Mouse (Mus musculus): ENCODE results near the gene Vax2. TPM values are rescaled to one million over a fixed set of nuclear protein-coding genes. Genes with fewer than 3 reads are reported as not detected.
A peak's percentile ranks its signal among the peaks of the same experiment; 100 is the strongest.

The Vax2 gene
- total and polyA plus RNA-seq, 3 experiments, result not detected

DNA sequence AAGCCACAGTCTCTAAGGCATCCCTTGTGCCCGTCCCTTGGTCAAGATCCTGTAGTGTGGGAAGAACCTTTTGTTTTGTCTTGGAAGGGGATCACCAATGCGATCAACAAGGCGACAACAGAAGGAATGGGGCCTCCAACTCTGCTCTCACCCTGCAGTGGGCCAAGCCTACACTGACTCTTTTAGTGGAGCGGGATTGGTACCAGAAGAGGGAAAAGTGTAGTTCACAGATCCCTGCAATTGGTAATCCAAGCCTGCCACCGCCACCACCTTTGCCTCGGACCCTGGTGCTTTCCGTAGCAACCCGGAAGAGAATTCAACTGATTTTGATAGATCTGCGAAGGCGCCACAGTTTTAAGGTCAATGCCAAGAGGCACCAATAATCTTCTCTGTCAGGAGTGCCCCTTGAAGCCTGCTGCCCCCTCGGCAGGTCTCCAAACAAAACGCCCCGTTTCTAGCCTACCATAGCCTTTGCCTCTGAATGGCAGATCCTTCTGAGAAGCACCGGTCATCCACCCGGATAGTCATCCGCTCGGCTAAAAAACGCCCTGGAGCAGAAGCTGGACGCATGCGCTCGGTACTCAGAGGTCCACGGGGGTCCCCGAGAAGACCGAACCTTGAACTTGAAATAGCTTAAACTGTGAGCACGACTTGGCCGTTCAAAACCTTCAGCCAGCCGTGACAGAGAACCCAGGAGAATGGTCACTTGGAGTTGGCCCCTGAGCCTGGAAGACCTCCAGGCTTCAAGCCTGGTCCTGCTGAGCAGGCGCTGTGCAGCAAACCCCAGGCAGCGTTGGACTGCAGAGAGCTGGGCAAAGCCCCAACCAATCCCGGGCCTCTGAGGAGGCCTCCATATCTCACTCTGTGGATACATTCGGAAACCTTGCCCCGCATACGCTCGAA lies 3.4 kb downstream of the Vax2 start:
- Histone ChIP-seq H3K79me2 (replicated peaks; ENCODE audit: control insufficient read depth, insufficient read depth, low read length) (no peaks in the 10 kb centered on the region), H3K4me3 (no peak overlapping the region), H3K36me3 (ENCODE audit: control insufficient read depth, insufficient read depth, low read length) (no peaks in the 10 kb centered on the region), H3K4me1 (ENCODE audit: control insufficient read depth, insufficient read depth, low read length) (peaks cover 3% of the 10 kb centered on the region), H3K27ac (no peak overlapping the region), H3K27me3 (ENCODE audit: control insufficient read depth, insufficient read depth, low read length) (peaks cover 48% of the 10 kb centered on the region), H3K9ac (ENCODE audit: low read depth, low read length) (no peak overlapping the region)
- DNase-seq, result peak in 1 of 2 experiments; percentile 41
- intact Hi-C loops (cut with DNase I), result no loop called here
- no peak for TF ChIP-seq CTCF (IDR thresholded peaks at IDR 0.05)
- TF ChIP-seq POLR2A (IDR thresholded peaks at IDR 0.05; ENCODE audit: insufficient read depth, low read depth, low read length), result no peak
- no peak for TF ChIP-seq EP300 (IDR thresholded peaks at IDR 0.05; ENCODE audit: insufficient read depth, low read depth, low read length)
- WGBS, result 4% methylated on average over 34 of the region's 34 CpGs

DNA sequence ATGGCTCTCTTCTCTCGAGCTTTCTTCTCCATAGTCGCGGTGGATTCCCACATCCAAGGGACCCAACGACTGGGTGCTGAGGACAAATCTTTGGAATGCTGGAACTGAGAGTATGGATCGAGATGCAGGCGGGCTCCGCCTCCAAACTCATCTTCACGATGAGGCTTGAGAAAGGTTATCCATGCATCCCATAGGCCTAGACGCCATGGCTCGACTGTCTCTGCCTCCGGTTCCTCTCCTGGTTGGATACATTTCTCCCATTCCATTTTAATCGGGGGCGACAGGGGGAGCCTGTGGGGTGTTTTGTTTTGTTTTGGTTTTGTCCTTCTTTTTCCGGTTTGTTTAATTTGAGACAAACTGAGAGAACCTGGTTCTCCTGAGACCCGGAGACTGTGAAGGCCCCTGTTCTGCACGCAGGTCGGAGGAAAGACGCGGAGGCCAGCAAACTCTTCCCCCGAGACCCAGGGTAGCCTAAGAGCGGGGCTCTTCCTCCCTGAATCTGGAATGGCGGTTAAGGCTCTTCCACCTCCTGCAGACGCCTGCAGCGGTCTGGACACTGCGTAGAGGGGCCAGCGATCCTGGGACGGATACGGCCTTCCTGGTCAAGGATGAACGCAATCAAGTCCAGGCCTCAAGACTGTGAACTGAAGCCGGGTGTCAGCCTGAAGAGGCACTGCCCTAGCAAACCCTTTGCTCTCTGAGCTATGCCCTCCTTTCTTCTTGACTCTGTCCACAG lies 4.6 kb downstream of the Vax2 start:
- peaks cover 3% of the 10 kb centered on the region for H3K4me1 ChIP-seq (ENCODE audit: control insufficient read depth, insufficient read depth, low read length)
- H3K27ac ChIP-seq, result no peak overlapping the region
- H3K36me3 ChIP-seq (ENCODE audit: control insufficient read depth, insufficient read depth, low read length), result no peaks in the 10 kb centered on the region
- H3K27me3 ChIP-seq (ENCODE audit: control insufficient read depth, insufficient read depth, low read length), result peaks cover 41% of the 10 kb centered on the region
- H3K79me2 ChIP-seq (replicated peaks; ENCODE audit: control insufficient read depth, insufficient read depth, low read length), result no peaks in the 10 kb centered on the region
- 9% methylated on average over 30 of the region's 30 CpGs for WGBS
- H3K4me3 ChIP-seq, result no peak overlapping the region
- H3K9ac ChIP-seq (ENCODE audit: low read depth, low read length), result no peak overlapping the region
- intact Hi-C loops (cut with DNase I), result no loop called here
- TF ChIP-seq POLR2A (IDR thresholded peaks at IDR 0.05; ENCODE audit: insufficient read depth, low read depth, low read length) (no peak), EP300 (IDR thresholded peaks at IDR 0.05; ENCODE audit: insufficient read depth, low read depth, low read length) (no peak), CTCF (IDR thresholded peaks at IDR 0.05) (no peak)
- DNase-seq, result no peak

DNA sequence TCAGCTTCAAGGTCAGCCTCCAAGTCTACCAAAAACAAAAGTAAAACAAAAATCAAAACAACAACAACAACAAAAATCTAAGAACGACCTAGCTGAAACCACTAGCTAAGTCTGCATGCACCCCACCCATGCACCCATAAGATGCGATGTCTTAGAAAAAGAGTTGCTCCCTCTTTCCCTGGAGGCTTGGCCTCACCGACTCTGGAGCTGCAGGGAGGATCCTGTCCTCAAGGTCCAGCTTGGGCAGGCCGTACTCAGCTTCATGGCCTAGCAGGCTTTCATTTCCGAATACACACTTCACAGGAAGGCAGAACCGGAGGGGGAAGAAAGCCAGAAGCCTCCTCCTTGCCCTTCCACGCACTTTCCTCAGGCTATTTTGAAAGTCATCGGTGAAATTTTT lies 6.0 kb downstream of the Vax2 start:
- H3K27me3 ChIP-seq (ENCODE audit: control insufficient read depth, insufficient read depth, low read length), result peaks cover 33% of the 10 kb centered on the region
- H3K9ac ChIP-seq (ENCODE audit: low read depth, low read length), result no peak overlapping the region
- H3K36me3 ChIP-seq (ENCODE audit: control insufficient read depth, insufficient read depth, low read length), result no peaks in the 10 kb centered on the region
- H3K4me1 ChIP-seq (ENCODE audit: control insufficient read depth, insufficient read depth, low read length), result peaks cover 1% of the 10 kb centered on the region; the same call in 1 of the 2 replicates
- H3K79me2 ChIP-seq (replicated peaks; ENCODE audit: control insufficient read depth, insufficient read depth, low read length), result no peaks in the 10 kb centered on the region
- no peak for DNase-seq
- 6% methylated on average over 8 of the region's 8 CpGs for WGBS
- H3K27ac ChIP-seq, result no peak overlapping the region
- TF ChIP-seq CTCF (IDR thresholded peaks at IDR 0.05) (no peak), POLR2A (IDR thresholded peaks at IDR 0.05; ENCODE audit: insufficient read depth, low read depth, low read length) (no peak), EP300 (IDR thresholded peaks at IDR 0.05; ENCODE audit: insufficient read depth, low read depth, low read length) (no peak)
- intact Hi-C loops (cut with DNase I), result no loop called here
- H3K4me3 ChIP-seq, result no peak overlapping the region

DNA sequence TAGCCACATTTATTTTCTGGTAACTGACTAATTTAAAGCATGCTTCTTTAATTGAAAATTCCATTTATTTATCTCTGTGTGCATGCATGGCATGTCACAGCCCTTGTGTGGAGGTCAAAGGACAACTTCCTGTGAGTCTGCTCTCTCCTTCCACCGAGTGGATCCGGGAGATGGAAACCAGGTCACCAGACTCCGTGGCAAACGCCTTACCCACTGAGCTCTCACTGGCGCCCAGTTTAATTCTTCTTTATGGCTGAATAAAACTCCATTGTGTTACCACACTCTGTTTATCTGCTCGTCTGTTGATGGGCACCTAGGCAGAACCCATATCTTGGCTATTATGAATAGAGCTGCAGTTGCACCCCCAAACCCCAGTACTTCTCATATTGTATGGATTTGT lies 11.5 kb downstream of the Vax2 start:
- H3K4me3 ChIP-seq, result no peak overlapping the region
- intact Hi-C loops (cut with DNase I), result no loop called here
- H3K4me1 ChIP-seq (ENCODE audit: control insufficient read depth, insufficient read depth, low read length), result no peaks in the 10 kb centered on the region
- no peak for DNase-seq
- no peaks in the 10 kb centered on the region for H3K36me3 ChIP-seq (ENCODE audit: control insufficient read depth, insufficient read depth, low read length)
- no peaks in the 10 kb centered on the region for H3K79me2 ChIP-seq (replicated peaks; ENCODE audit: control insufficient read depth, insufficient read depth, low read length)
- TF ChIP-seq EP300 (IDR thresholded peaks at IDR 0.05; ENCODE audit: insufficient read depth, low read depth, low read length), result no peak
- TF ChIP-seq CTCF (IDR thresholded peaks at IDR 0.05), result no peak
- TF ChIP-seq POLR2A (IDR thresholded peaks at IDR 0.05; ENCODE audit: insufficient read depth, low read depth, low read length), result no peak
- WGBS, result 17% methylated on average over 6 of the region's 6 CpGs
- H3K27ac ChIP-seq, result no peak overlapping the region
- no peak overlapping the region for H3K9ac ChIP-seq (ENCODE audit: low read depth, low read length)
- H3K27me3 ChIP-seq (ENCODE audit: control insufficient read depth, insufficient read depth, low read length), result peaks cover 6% of the 10 kb centered on the region

DNA sequence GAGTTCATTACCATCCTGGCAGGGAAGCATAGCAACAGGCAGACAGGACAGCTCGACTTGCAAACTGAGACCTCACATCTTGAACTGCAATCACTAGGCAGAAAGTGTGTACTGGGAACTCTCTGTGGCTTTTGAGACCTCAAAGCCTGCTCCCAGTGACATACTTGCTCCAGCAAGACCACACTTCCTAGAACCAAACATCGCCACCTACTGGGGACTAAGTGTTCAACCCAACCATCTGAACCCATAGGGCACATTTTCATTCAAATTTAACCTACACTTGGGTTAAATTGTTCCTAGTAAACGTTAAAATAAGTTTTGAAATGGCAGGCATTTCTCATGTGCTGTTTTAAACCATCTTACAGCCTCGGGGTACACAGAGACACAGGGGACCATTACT lies 16.1 kb downstream of the Vax2 start:
- Histone ChIP-seq H3K27ac (no peak overlapping the region), H3K79me2 (replicated peaks; ENCODE audit: control insufficient read depth, insufficient read depth, low read length) (no peaks in the 10 kb centered on the region), H3K4me3 (no peak overlapping the region), H3K36me3 (ENCODE audit: control insufficient read depth, insufficient read depth, low read length) (no peaks in the 10 kb centered on the region), H3K27me3 (ENCODE audit: control insufficient read depth, insufficient read depth, low read length) (no peaks in the 10 kb centered on the region), H3K4me1 (ENCODE audit: control insufficient read depth, insufficient read depth, low read length) (no peaks in the 10 kb centered on the region), H3K9ac (ENCODE audit: low read depth, low read length) (no peak overlapping the region)
- no peak for TF ChIP-seq EP300 (IDR thresholded peaks at IDR 0.05; ENCODE audit: insufficient read depth, low read depth, low read length)
- peak; percentile 40 for TF ChIP-seq CTCF (IDR thresholded peaks at IDR 0.05)
- no peak for TF ChIP-seq POLR2A (IDR thresholded peaks at IDR 0.05; ENCODE audit: insufficient read depth, low read depth, low read length)
- intact Hi-C loops (cut with DNase I), result no loop called here
- 43% methylated on average over 4 of the region's 4 CpGs for WGBS
- DNase-seq, result no peak

DNA sequence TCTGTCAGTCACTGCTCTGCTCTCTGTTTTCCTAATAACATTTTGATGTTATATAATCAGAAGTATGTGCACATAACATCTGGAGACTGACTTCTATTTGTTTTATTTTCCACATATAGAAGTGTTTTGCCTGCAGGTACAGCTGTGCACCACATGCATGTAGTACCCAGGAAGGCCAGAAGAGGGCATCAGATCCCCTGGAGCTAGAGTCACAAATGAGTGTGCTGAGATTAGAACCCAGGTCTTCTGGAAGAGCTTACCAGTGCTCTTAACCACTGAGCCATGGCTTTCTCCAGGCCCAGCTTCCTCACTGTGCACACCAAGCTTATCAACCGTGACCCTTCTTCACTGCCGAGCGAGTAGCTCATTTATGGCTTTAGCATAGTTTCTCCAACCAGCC lies 17.4 kb downstream of the Vax2 start:
- no peak overlapping the region for H3K4me3 ChIP-seq
- 87% methylated on average over 3 of the region's 3 CpGs for WGBS
- intact Hi-C loops (cut with DNase I), result no loop called here
- H3K27me3 ChIP-seq (ENCODE audit: control insufficient read depth, insufficient read depth, low read length), result no peaks in the 10 kb centered on the region
- no peak for DNase-seq
- H3K27ac ChIP-seq, result no peak overlapping the region
- no peaks in the 10 kb centered on the region for H3K4me1 ChIP-seq (ENCODE audit: control insufficient read depth, insufficient read depth, low read length)
- H3K36me3 ChIP-seq (ENCODE audit: control insufficient read depth, insufficient read depth, low read length), result no peaks in the 10 kb centered on the region
- H3K79me2 ChIP-seq (replicated peaks; ENCODE audit: control insufficient read depth, insufficient read depth, low read length), result no peaks in the 10 kb centered on the region
- no peak for TF ChIP-seq EP300 (IDR thresholded peaks at IDR 0.05; ENCODE audit: insufficient read depth, low read depth, low read length)
- TF ChIP-seq POLR2A (IDR thresholded peaks at IDR 0.05; ENCODE audit: insufficient read depth, low read depth, low read length), result no peak
- TF ChIP-seq CTCF (IDR thresholded peaks at IDR 0.05), result peak; percentile 66
- no peak overlapping the region for H3K9ac ChIP-seq (ENCODE audit: low read depth, low read length)

Data from heart, adult 2 months (tissue).